Mouse (Mus musculus): ENCODE results near the gene Cmya5.
"Not testable (repeated sequence)": the region's sequence is repeated elsewhere in the genome, so short reads cannot be mapped to it uniquely, and the experiment has no call there.

Gene Cmya5

GRCm38 (mm10) chr13:93117241-93117640 lies 27.3 kb downstream of the Cmya5 start:
- DNase-seq = no peak

GRCm38 (mm10) chr13:93102340-93103090 lies 42.0 kb downstream of the Cmya5 start:
- DNase-seq = no peak

- DNase-seq = no peak
Observed at GRCm38 (mm10) chr13:93098596-93098995, 45.9 kb downstream of the Cmya5 start.

DNA sequence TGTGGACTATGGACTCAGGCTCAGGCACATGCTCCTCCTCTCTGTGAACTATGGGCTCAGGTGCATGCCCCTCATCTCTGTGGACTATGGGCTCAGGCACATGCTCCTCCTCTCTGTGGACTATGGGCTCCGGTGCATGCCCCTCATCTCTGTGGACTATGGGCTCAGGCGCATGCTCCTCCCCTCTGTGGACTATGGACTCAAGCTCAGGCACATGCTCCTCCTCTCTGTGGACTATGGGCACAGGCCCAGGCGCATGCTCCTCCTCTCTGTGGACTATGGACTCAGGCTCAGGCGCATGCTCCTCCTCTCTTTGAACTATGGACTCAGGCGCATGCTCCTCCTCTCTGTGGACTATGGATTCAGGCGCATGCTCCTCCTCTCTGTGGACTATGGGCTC lies 47.9 kb downstream of the Cmya5 start:
- no peak for DNase-seq

DNA sequence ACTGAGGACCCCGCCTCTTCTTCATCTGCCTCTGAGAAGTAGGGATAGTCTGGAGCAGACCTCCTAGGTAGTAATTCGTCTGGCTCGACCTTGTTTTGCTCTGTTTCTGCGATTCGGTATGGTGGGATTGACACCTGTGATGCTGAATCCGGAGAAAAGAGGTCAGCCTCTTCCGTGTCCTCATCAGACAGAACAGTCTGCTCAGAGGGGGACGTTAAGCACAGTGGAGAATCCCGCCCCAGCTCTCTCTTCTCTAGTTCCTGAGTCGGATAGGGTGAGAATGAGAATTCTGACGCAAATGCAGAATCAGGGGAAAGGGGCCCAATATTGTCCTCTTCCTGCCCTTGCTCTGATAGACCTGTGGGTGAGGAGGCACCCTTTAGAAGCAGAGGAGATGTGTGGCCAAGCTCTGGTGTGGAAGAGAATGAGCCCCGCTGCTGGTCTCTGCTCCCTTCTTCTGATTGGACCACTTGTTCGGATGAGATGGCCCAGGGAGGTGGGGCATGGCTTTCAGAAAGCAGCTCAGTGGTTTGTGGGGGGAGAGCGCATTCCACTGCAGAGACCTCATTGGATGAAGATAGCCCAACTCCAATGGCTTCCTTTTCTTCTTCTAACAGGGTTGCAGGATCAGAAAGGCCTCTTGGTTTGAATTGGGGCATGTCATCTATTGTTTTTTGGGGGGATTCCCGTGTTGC lies 49.3 kb downstream of the Cmya5 start:
- DNase-seq = no peak

- DNase-seq = no peak
Observed at GRCm38 (mm10) chr13:93094204-93094935, 50.2 kb downstream of the Cmya5 start.

DNA sequence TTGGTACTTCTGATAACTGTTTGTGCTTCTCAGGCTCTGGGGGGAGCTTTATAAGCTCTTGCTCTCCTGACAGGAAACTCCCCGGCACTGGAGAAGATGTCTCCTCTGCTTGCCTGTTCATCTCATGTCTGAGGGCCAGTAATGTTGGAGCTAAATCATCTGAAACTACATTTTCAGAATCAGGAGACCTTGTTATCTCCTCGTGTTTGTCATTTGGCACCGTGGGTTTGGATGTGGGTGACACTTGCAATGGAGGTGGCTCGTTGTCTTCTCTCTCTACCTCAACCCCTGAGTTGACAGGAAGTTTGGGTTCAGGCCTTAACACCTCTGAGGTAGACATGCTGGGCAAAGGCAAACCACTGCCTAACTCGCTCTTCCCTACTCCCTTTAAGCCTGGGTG lies 50.8 kb downstream of the Cmya5 start:
- DNase-seq = no peak

DNA sequence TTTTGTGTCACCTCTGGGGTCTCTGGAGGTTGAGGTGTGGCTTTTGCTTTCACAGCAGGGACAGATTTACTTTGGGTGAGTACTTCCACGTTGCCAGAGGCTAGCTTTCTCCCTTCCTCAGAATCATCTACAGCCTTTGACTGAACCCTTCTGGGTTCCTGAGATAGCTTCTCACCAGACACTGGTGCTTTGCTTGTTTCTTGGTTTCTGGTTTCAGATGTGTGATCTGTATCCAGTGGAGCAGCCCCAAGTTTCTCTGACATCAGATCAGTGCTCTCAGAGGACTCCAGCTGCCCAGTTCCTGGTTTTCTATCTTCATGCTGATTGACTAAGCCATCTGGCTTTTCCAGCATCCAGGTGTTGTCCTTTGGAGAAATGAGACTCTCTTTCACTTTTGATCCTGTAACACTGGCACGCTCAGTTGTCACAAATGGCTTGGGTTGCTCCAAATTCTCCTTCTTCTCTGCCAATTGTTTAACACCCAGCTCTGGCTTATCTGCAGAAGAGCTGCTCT lies 51.6 kb downstream of the Cmya5 start:
- no peak for DNase-seq

GRCm38 (mm10) chr13:93091866-93092455 lies 52.6 kb downstream of the Cmya5 start:
- DNase-seq = no peak

DNA sequence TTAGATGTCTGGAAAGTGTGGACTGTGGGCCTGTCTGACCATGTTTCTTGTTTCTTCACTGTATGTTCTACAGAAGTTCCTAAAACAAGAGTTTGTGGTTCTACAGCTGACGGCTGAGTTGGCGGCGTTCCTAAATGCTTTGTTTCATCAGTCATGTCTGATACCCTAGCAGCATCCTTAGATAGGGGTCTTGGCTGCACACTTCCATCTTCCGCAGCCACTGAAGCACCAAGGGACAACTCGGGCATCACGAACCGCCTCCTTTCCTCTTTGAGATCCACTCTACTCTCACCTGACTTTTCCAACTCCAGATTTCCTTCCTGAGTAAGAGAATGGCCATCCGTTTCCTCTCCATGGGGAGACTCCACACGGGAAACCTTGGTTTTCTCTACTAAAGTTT lies 53.3 kb downstream of the Cmya5 start:
- DNase-seq = no peak

DNA sequence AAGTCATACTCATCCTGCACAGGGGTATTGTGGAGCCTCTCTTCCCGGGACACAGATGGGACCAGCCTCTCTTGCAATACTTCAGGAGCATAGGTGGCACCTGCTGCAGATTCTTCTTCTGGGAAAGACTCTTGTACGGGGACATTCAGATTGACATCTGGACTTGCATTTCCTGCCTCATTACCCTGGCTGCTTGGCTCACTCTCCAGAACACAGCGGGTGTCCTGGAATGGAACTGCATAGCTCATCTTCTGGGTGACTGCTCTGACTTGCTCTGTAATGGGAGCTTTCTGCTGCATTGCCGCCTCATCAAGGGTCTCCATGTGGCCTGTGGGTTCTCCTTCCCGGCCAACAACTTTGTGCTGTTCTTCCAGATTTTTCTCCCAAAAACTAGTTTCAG lies 55.0 kb downstream of the Cmya5 start:
- DNase-seq = no peak

GRCm38 (mm10) chr13:93085711-93086110 lies 58.8 kb downstream of the Cmya5 start:
- DNase-seq = no peak

DNA sequence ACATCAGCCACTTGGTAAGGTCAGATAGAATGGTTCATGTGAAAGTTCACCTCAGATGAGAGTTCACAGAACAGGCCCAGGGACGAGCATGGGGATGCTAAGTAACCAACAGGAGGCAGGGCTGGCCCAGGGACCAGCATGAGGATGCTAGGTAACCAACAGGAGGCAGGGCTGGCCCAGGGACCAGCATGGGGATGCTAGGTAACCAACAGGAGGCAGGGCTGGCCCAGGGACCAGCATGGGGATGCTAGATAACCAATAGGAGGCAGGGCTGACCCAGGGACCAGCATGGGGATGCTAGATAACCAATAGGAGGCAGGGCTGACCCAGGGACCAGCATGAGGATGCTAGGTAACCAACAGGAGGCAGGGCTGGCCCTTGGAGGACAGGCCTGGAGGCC lies 62.2 kb downstream of the Cmya5 start:
- DNase-seq = not testable (repeated sequence)

DNA sequence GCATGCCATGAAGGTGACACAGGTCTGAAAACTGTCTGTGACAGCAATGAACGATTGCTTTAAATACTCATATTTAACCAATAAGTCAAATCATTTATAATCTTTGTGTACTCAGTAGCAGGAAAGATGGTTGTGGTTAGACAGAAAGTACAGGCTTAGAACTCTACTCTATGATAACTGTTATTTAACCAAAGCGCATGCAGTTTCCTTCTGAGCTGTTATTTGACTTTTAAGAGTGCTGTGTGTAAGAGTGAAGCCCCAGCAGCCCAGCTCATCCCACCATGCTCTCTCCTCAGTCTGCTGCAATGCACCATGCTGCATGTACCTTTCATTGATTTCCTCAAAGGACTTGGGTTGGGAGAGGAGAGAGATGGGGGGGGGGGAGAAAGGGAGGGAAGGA lies 63.7 kb downstream of the Cmya5 start:
- no peak for DNase-seq

DNA sequence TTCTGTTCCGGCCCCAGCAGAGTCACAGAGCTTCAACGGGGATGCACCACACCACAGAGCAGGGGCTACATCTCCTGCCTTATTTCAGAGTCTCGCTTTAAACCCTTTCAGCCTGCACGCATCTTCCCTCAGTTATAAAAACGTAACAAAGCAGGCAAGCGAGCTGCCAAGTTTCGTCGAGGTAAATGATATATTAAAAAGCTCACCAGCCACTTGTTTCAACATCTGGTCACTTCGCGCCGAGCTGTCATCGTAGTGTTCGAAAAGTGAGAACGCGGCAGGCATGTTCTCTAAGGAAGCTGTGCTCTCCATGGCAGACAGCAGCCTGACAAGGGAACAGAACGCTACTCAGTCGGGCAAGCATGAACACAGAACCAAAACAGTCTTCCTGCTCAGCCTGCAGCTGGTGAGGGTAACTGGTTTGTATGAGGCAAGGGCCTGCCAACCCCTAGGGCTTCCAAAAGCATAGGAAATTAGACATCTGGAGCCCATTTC lies 70.3 kb downstream of the Cmya5 start:
- DNase-seq = no peak

GRCm38 (mm10) chr13:93073595-93073994 lies 70.9 kb downstream of the Cmya5 start:
- DNase-seq = peak; percentile 59 to 76

- peak in 1 of 2 experiments; percentile 32 for DNase-seq
Observed at GRCm38 (mm10) chr13:93072871-93073411, 71.6 kb downstream of the Cmya5 start.

DNA sequence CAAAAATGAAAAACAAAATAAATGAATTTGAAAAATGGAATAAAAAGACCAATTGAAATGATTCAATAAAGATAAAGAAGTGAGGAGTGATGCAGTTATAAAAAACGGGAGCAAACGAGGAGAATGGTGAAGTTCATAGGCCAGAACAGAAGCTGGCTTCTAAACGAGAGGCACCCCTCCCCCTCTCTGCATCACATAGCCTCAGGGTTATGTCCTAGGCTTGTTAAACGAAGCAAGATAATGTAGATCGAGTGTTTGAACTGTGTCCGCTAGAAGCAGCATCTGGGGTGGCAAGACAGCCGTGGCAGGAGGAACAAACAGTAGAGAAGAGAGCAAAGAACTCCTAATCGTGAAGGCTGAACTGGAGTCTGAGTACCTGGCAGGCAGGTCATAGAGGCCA lies 74.1 kb downstream of the Cmya5 start:
- DNase-seq = no peak

GRCm38 (mm10) chr13:93069481-93069880 lies 75.0 kb downstream of the Cmya5 start:
- DNase-seq = no peak

DNA sequence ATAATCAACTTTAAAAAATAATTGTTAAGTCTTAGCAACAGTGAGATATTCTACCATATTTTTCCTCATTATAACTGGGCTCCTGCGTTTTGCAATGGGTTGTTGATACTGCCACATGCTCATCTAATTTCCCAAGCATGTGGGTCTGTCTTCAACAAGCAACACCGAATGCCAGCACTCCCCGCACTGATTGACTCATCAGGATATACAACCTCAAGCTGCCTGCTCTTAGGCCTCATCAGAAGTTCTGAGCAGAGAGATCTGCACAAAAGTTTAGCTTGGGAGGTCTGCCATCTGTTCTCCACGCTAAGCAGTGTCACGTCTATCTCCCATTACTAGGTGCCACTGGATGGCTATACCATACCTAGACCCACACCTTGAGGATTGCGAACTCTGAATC lies 76.2 kb downstream of the Cmya5 start:
- no peak for DNase-seq

GRCm38 (mm10) chr13:93062860-93063636 lies 81.5 kb downstream of the Cmya5 start:
- peak; percentile 67 to 73 for DNase-seq

DNA sequence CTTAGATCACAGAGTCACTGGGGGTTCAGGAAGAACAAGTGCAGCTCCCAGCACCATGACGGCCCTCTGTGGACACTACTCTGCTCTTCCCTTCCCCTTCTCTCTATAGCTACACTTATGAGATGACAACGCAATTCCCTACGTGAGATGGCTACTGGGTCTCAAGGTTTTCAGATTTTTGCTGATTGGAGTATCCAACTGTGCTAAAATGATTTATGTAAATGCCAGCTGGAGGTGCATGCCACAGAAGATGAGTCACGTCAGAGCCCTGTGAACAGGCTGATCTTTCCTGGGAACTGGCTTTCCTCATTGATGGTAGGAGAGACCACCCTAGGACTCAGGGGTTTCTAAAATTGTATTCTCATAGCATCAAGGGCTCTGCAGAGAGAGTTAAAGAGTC lies 83.2 kb downstream of the Cmya5 start:
- DNase-seq = no peak
